Mouse (Mus musculus): ENCODE results near the gene Inpp4b.

- TF ChIP-seq CTCF (IDR thresholded peaks at IDR 0.05; ENCODE audit: borderline replicate concordance, extremely low read depth, insufficient read depth, insufficient read length) (no peak), POLR2A (IDR thresholded peaks at IDR 0.05; ENCODE audit: borderline replicate concordance, extremely low read depth, insufficient read depth, insufficient read length, poor library complexity, severe bottlenecking) (no peak)
Observed at GRCm38 (mm10) chr8:81827306-81827913, 485.1 kb downstream of the Inpp4b start.
